32 mouse cellular contexts compared by ENCODE assay signal in genomic region chr2:120301076-120301475, GRCm38 (mm10). TPM values are rescaled to one million over a fixed set of nuclear protein-coding genes. Genes with fewer than 3 reads are reported as not detected.
"Had no signal": no experiment of that assay in that cellular context is flagged by ENCODE, and none has a peak within 500 bp of the region (broad histone marks: within the 10 kb centered on the region; RNA-seq: fewer than 3 reads in every experiment).

No protein-coding gene starts in this region.

- DNase-seq: cerebellum, postnatal 14 days; cerebellum, postnatal 25 days; cerebellum, postnatal 36 days; embryo, embryonic 11 days; forebrain, postnatal 0 days; gastrocnemius, adult 2 months; gastrocnemius, postnatal 10 days; gastrocnemius, postnatal 14 days; gastrocnemius, postnatal 25 days; gastrocnemius, postnatal 36 days; heart, adult 11 months; heart, adult 18-20 months; heart, adult 2 months had no signal

RNA-seq across cellular contexts. Expression of gene Pla2g4d, which starts 12.1 kb away (rescaled TPM):
- total RNA-seq: common myeloid progenitor, adult 5-6 weeks; forebrain, postnatal 0 days; gastrocnemius, adult 18-20 months; gastrocnemius, adult 2 months; gastrocnemius, adult 8-10 months; gastrocnemius, postnatal 10 days; gastrocnemius, postnatal 14 days; gastrocnemius, postnatal 25 days; gastrocnemius, postnatal 36 days; gastrocnemius, postnatal 4 days; granulocyte monocyte progenitor cell, adult 5-6 weeks; heart, adult 18-20 months; heart, adult 2 months; heart, adult 8-10 months had no signal
- polyA plus RNA-seq: embryonic facial prominence, embryonic 13.5 days; erythroblast, embryonic 14.5 days; forebrain, embryonic 12.5 days; forebrain, embryonic 13.5 days; forebrain, embryonic 14.5 days; forebrain, embryonic 15.5 days; forebrain, embryonic 16.5 days; heart, adult 2 months; heart, embryonic 10.5 days; heart, embryonic 11.5 days had no signal

RNA-seq across cellular contexts. Expression of gene Pla2g4f, which starts 12.9 kb away (rescaled TPM):
- total RNA-seq: forebrain, postnatal 0 days; gastrocnemius, adult 18-20 months; gastrocnemius, adult 2 months; gastrocnemius, adult 8-10 months; gastrocnemius, postnatal 10 days; gastrocnemius, postnatal 14 days; gastrocnemius, postnatal 25 days; gastrocnemius, postnatal 36 days; granulocyte monocyte progenitor cell, adult 5-6 weeks; heart, adult 2 months had no signal
- polyA plus RNA-seq: embryonic facial prominence, embryonic 10.5 days; embryonic facial prominence, embryonic 11.5 days; erythroblast, embryonic 14.5 days; forebrain, embryonic 10.5 days; forebrain, embryonic 11.5 days; forebrain, embryonic 12.5 days; forebrain, embryonic 13.5 days; forebrain, embryonic 14.5 days; forebrain, embryonic 15.5 days; forebrain, embryonic 16.5 days; forebrain, postnatal 0 days; heart, embryonic 11.5 days had no signal

RNA-seq across cellular contexts. Expression of gene Pla2g4e, which starts 55.9 kb away (rescaled TPM):
- total RNA-seq: common myeloid progenitor, adult 5-6 weeks; granulocyte monocyte progenitor cell, adult 5-6 weeks had no signal
- polyA plus RNA-seq: embryonic facial prominence, embryonic 10.5 days; embryonic facial prominence, embryonic 11.5 days; erythroblast, embryonic 14.5 days had no signal
